Mouse (Mus musculus): ENCODE results near the gene Tulp3. TPM values are rescaled to one million over a fixed set of nuclear protein-coding genes. Genes with fewer than 3 reads are reported as not detected.
"Not testable (repeated sequence)": the region's sequence is repeated elsewhere in the genome, so short reads cannot be mapped to it uniquely, and the experiment has no call there.

Tulp3 gene
- total and polyA plus RNA-seq, 3 experiments = 5.3 to 19.2 TPM; not detected in 1

DNA sequence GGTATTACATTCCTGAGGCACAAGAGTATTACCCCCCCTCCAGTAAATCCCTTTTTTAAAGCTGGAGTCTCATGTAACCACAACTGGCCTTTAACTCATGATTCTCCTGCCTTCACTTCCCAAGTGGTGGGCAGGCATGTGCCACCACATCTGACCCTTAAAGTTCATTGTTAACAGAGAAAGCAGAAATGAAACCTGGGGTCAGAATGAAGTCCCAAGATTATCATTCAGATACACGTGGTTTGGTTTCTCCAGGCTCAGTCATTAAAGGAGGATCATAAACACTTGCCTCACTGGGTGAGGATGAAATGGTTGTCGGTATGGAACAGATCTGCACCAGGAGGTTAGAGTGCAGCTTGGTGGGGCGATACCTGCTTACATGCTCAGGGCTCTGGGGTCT lies 25.6 kb upstream of the Tulp3 start:
- Histone ChIP-seq H3K9ac (ENCODE audit: control insufficient read depth, low read depth, low read length, poor library complexity, severe bottlenecking) (no peak overlapping the region), H3K9me3 (replicated peaks; ENCODE audit: insufficient read depth, low read length) (no peaks in the 10 kb centered on the region), H3K27ac (ENCODE audit: control insufficient read depth, low read depth, low read length) (no peak overlapping the region), H3K27me3 (ENCODE audit: control insufficient read depth in 1 of 2, insufficient read depth in 2 of 2, low read length in 2 of 2) (no peaks in the 10 kb centered on the region), H3K79me2 (ENCODE audit: control insufficient read depth, insufficient read depth, low read length, poor library complexity) (no peaks in the 10 kb centered on the region), H3K36me3 (ENCODE audit: control insufficient read depth in 1 of 2, insufficient read depth in 2 of 2, low read length in 2 of 2) (no peaks in the 10 kb centered on the region), H3K4me1 (ENCODE audit: control insufficient read depth in 1 of 2, insufficient read depth in 2 of 2, low read length in 2 of 2) (peaks cover 0 to 8% of the 10 kb centered on the region in 2 experiments; a peak in 1 of 4 replicates), H3K4me3 (ENCODE audit: control insufficient read depth in 1 of 2, insufficient read depth in 1 of 2, low read depth in 2 of 2, low read length in 2 of 2) (no peak overlapping the region)
- no peak for DNase-seq (ENCODE audit: low read depth, low spot score)
- TF ChIP-seq HCFC1 (IDR thresholded peaks at IDR 0.05; ENCODE audit: low read depth, low read length) (no peak), ZNF384 (IDR thresholded peaks at IDR 0.05; ENCODE audit: low read depth, low read length) (no peak), JUND (IDR thresholded peaks at IDR 0.05; ENCODE audit: low read depth, low read length) (no peak), ETS1 (IDR thresholded peaks at IDR 0.05; ENCODE audit: low read depth, low read length) (no peak), USF2 (IDR thresholded peaks at IDR 0.05; ENCODE audit: borderline replicate concordance in 1 of 2, insufficient read depth in 1 of 2, low read depth in 1 of 2, low read length in 2 of 2) (no peak), ZC3H11A (IDR thresholded peaks at IDR 0.05; ENCODE audit: low read depth, low read length) (no peak), TAL1 (IDR thresholded peaks at IDR 0.05; ENCODE audit: low read length) (no peak), E2F4 (IDR thresholded peaks at IDR 0.05; ENCODE audit: borderline replicate concordance, low read depth, low read length) (no peak)

DNA sequence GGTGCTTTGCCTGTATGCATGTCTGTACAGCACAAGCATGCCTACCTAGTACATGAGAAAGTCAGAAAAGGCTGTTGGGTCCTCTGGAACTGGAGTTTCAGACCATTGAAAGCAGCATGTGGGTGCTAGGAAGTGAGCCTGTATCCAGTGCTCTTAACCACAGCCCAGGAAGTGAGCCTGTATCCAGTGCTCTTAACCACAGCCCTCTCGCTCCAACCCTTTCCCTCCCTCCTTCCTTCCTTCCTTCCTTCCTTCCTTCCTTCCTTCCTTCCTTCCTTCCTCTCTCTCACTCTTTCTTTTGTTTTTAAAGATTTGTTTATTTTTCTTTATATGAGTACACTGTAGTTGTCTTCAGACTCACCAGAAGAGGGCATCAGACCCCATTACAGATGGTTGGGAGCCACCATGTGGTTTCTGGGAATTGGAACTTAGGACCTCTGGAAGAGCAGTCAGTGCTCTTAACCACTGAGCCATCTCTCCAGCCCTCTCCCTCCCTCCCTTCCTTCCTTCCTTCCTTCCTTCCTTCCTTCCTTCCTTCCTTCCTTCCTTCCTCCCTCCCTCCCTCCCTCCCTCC lies 25.0 kb upstream of the Tulp3 start:
- not testable (repeated sequence) for H3K36me3 ChIP-seq (ENCODE audit: control insufficient read depth in 1 of 2, insufficient read depth in 2 of 2, low read length in 2 of 2); H3K9me3 ChIP-seq (replicated peaks; ENCODE audit: insufficient read depth, low read length); H3K4me3 ChIP-seq (ENCODE audit: control insufficient read depth in 1 of 2, insufficient read depth in 1 of 2, low read depth in 2 of 2, low read length in 2 of 2); DNase-seq (ENCODE audit: low read depth, low spot score); H3K79me2 ChIP-seq (ENCODE audit: control insufficient read depth, insufficient read depth, low read length, poor library complexity); H3K27me3 ChIP-seq (ENCODE audit: control insufficient read depth in 1 of 2, insufficient read depth in 2 of 2, low read length in 2 of 2); H3K9ac ChIP-seq (ENCODE audit: control insufficient read depth, low read depth, low read length, poor library complexity, severe bottlenecking); H3K27ac ChIP-seq (ENCODE audit: control insufficient read depth, low read depth, low read length); H3K4me1 ChIP-seq (ENCODE audit: control insufficient read depth in 1 of 2, insufficient read depth in 2 of 2, low read length in 2 of 2)
- peak in 1 of 3 experiments; percentile 40; a peak in 2 of 6 replicates for TF ChIP-seq CTCF (IDR thresholded peaks at IDR 0.05 in 2 of 3, conservative IDR thresholded peaks at IDR 0.05 in 1 of 3; ENCODE audit: control insufficient read depth in 1 of 3, insufficient read depth in 1 of 3, low read depth in 2 of 3, low read length in 3 of 3, poor library complexity in 1 of 3, severe bottlenecking in 1 of 3)
- TF ChIP-seq SMC3 (IDR thresholded peaks at IDR 0.05; ENCODE audit: low read depth, low read length) = peak; percentile 37; the same call in 1 of the 2 replicates

DNA sequence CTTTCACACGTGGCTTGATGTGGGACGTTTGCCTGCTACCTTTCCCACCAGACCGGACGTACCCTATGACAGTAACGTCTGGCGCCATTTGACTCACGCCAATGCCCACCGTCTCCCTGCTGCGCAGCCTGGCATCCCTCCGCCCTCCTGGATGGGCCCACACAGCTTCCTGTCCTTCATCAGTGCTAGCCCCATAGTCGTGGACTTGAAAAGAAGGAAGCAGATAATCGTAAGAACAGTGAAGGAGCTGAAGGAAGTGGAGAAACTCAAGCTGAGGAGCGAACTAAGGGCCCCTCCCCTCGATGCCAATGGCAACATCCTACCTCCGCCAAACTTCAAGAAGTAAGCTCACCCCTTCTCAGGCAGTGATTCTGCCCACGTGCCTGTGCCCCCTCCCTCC lies 24.0 kb upstream of the Tulp3 start:
- H3K27ac ChIP-seq (ENCODE audit: control insufficient read depth, low read depth, low read length) = no peak overlapping the region
- no peak overlapping the region for H3K9ac ChIP-seq (ENCODE audit: control insufficient read depth, low read depth, low read length, poor library complexity, severe bottlenecking)
- TF ChIP-seq ZMIZ1 (IDR thresholded peaks at IDR 0.05; ENCODE audit: low read depth, low read length) = no peak
- TF ChIP-seq NELFE (IDR thresholded peaks at IDR 0.05; ENCODE audit: low read depth, low read length) = no peak
- no peak for TF ChIP-seq ETS1 (IDR thresholded peaks at IDR 0.05; ENCODE audit: low read depth, low read length)
- TF ChIP-seq MYC (IDR thresholded peaks at IDR 0.05; ENCODE audit: low read depth, low read length) = no peak
- TF ChIP-seq MAX (IDR thresholded peaks at IDR 0.05; ENCODE audit: low read length) = no peak
- no peak for TF ChIP-seq RAD21 (IDR thresholded peaks at IDR 0.05; ENCODE audit: low read depth, low read length)
- TF ChIP-seq MAFK (IDR thresholded peaks at IDR 0.05; ENCODE audit: borderline replicate concordance, low read depth, low read length) = no peak
- no peak for TF ChIP-seq USF1 (IDR thresholded peaks at IDR 0.05; ENCODE audit: low read depth, low read length)
- TF ChIP-seq ZKSCAN1 (IDR thresholded peaks at IDR 0.05; ENCODE audit: low read depth, low read length) = no peak
- TF ChIP-seq ZNF384 (IDR thresholded peaks at IDR 0.05; ENCODE audit: low read depth, low read length) = no peak
- no peak for TF ChIP-seq GABPA (IDR thresholded peaks at IDR 0.05; ENCODE audit: low read depth, low read length)
- no peak for TF ChIP-seq MAZ (IDR thresholded peaks at IDR 0.05; ENCODE audit: low read depth, low read length)
- no peak for TF ChIP-seq CTCF (IDR thresholded peaks at IDR 0.05 in 2 of 3, conservative IDR thresholded peaks at IDR 0.05 in 1 of 3; ENCODE audit: control insufficient read depth in 1 of 3, insufficient read depth in 1 of 3, low read depth in 2 of 3, low read length in 3 of 3, poor library complexity in 1 of 3, severe bottlenecking in 1 of 3)
- TF ChIP-seq CHD2 (IDR thresholded peaks at IDR 0.05; ENCODE audit: low read length) = no peak
- no peak for TF ChIP-seq EP300 (IDR thresholded peaks at IDR 0.05; ENCODE audit: low read depth in 1 of 2, low read length in 2 of 2)
- TF ChIP-seq NRF1 (IDR thresholded peaks at IDR 0.05; ENCODE audit: insufficient read depth, low read depth, low read length, poor library complexity, severe bottlenecking) = no peak
- no peak for TF ChIP-seq TAL1 (IDR thresholded peaks at IDR 0.05; ENCODE audit: low read length)
- no peak for TF ChIP-seq RCOR1 (IDR thresholded peaks at IDR 0.05; ENCODE audit: low read depth, low read length)
- TF ChIP-seq POLR2AphosphoS5 (IDR thresholded peaks at IDR 0.05; ENCODE audit: borderline replicate concordance, low read depth, low read length) = no peak

More for the DNA sequence above, 24.0 kb upstream of the Tulp3 start:
- Histone ChIP-seq H3K27me3 (ENCODE audit: control insufficient read depth in 1 of 2, insufficient read depth in 2 of 2, low read length in 2 of 2) (no peaks in the 10 kb centered on the region), H3K4me1 (ENCODE audit: control insufficient read depth in 1 of 2, insufficient read depth in 2 of 2, low read length in 2 of 2) (peaks cover 0 to 8% of the 10 kb centered on the region in 2 experiments; a peak in 1 of 4 replicates), H3K36me3 (ENCODE audit: control insufficient read depth in 1 of 2, insufficient read depth in 2 of 2, low read length in 2 of 2) (no peaks in the 10 kb centered on the region), H3K4me3 (ENCODE audit: control insufficient read depth in 1 of 2, insufficient read depth in 1 of 2, low read depth in 2 of 2, low read length in 2 of 2) (no peak overlapping the region), H3K9me3 (replicated peaks; ENCODE audit: insufficient read depth, low read length) (no peaks in the 10 kb centered on the region), H3K79me2 (ENCODE audit: control insufficient read depth, insufficient read depth, low read length, poor library complexity) (no peaks in the 10 kb centered on the region)
- no peak for DNase-seq (ENCODE audit: low read depth, low spot score)

Measured in MEL (cell line).